Mouse (Mus musculus) cortical plate, adult 2 months (tissue): ENCODE data around the gene Eif5a.

Experiments
- CTCF ChIP-seq: fragments of 200-500 bp; IDR thresholded peaks from 2 replicates; pipeline ENCODE4 v1.5.1; 2011; ENCODE audit warnings: mild to moderate bottlenecking, control low read depth, low read length; ENCODE audit not compliant: insufficient read depth; ENCODE audit errors: extremely low read depth
- POLR2A ChIP-seq: fragments of 200-500 bp; IDR thresholded peaks from 2 replicates; pipeline ENCODE4 v1.6.1; 2011; ENCODE audit warnings: mild to moderate bottlenecking, low read length, control low read depth; ENCODE audit not compliant: insufficient read depth; ENCODE audit errors: extremely low read depth

DNA sequence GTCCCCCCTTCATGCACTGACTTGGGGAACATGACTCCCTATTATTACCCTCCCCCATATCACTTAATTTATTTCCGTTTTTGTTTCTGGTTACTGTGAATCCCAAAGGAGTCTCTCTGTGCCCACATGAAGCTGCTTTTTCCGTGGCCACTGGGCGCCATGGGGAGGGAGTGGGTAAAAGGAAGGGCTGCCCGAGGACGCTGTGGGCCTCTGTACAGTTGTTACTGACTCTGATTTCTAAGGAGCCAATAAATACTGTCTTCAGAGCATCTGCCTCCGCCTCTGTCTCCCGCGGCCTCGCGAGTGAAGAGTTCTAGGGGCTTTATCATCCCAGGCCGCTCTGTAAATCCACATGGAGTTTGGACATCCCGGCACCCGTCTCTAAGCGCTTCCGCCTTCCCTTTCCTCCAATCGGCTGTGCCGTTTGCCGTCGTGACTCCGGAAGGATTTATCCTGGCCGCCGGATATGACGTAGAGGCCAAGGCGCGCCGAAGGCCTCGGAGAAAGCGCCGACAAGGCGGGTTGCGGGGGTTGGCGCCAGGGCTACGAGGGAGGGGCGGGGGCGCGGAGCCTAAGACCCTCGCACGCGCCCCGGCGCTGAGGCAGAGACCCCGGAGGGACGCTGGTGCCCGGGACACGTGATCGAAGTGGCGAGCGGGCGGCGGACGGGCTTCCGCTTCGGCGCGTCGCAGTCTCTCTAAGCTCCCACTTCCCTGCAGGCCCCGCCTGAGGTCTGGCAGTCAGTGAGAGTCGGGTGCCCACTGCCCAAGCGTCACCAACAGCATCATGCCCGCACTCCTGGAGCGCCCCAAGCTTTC is 8.0 kb downstream of the Eif5a start, which contains the start of gene Gps2:
- TF ChIP-seq CTCF (no peak), POLR2A (peak; percentile 40; the same call in 1 of the 2 replicates)
